Mouse (Mus musculus) stomach, postnatal 0 days (tissue): ENCODE results near the gene Thsd7a.

Experiments used
- CTCF ChIP-seq: IDR thresholded peaks from 2 replicates; pipeline ENCODE4 v1.5.1; 2016; ENCODE audit warnings: antibody characterized with exemption, low read depth, mild to moderate bottlenecking, moderate library complexity
- EP300 ChIP-seq: optimal IDR thresholded peaks from 2 replicates; pipeline ENCODE3; 2016; ENCODE audit warnings: antibody characterized with exemption

- TF ChIP-seq CTCF (peak; percentile 71), EP300 (no peak)
Measured at GRCm38 (mm10) chr6:12350753-12351152, 398.5 kb downstream of the Thsd7a start.
